Mouse (Mus musculus) testis, adult 2 months (tissue): ENCODE results near the gene Carnmt1.

Source experiments
- CTCF ChIP-seq: fragments of 200-500 bp; IDR thresholded peaks from 2 replicates; pipeline ENCODE4 v1.5.1; 2012; ENCODE audit warnings: low read depth, mild to moderate bottlenecking, inconsistent platforms, low read length, moderate library complexity; ENCODE audit not compliant: control insufficient read depth, insufficient read depth, insufficient replicate concordance
- POLR2A ChIP-seq: fragments of 200-500 bp; IDR thresholded peaks from 2 replicates; pipeline ENCODE4 v1.6.1; 2012; ENCODE audit warnings: low read depth, mild to moderate bottlenecking, inconsistent platforms, low read length, moderate library complexity; ENCODE audit not compliant: control insufficient read depth

DNA sequence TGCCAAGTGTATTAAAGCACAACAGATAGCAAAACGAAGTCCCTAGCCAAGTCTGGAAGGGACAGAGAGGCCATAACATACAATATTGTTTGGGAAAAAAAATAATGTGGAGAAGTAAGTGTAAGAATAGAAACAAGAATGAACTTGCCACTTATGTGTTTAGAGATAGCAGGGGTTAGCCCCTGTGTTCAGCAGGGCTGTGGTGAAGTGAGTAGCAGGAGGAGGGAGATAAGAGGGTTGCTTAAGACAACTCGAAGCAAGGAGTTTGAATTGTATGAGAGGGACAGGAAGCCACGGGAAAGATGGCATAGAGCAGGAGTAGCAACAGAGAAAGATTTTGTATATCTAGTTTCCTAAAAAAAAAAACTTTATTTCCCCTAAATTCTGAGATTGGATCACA lies 21.6 kb downstream of the Carnmt1 start:
- no peak for TF ChIP-seq CTCF
- no peak for TF ChIP-seq POLR2A
